Mouse (Mus musculus) spleen, adult 2 months (tissue): ENCODE data around the gene Castor1. TPM values are rescaled to one million over a fixed set of nuclear protein-coding genes. Genes with fewer than 3 reads are reported as not detected.

Experiments used
- DNase-seq, 2 experiments: peaks; one replicate each; pipeline versions ENCODE4 v3.0.0 to v3.0.0-alpha.2; 2012 to 2021; ENCODE audit warnings: low spot score in 2 of 2, low read depth in 1 of 2
- H3K27ac ChIP-seq: fragments of 200-500 bp; 2 replicates; pipeline ENCODE4 v1.5.1; 2012; ENCODE audit warnings: low read length, inconsistent platforms; ENCODE audit not compliant: insufficient read depth
- H3K27me3 ChIP-seq: fragments of 200-500 bp; 2 replicates; pipeline ENCODE4 v1.6.1; 2012; ENCODE audit warnings: mild to moderate bottlenecking, moderate library complexity, low read length, inconsistent platforms; ENCODE audit not compliant: control insufficient read depth, insufficient read depth
- H3K36me3 ChIP-seq: fragments of 200-500 bp; 2 replicates; pipeline ENCODE4 v1.6.1; 2012; ENCODE audit warnings: mild to moderate bottlenecking, low read length, inconsistent platforms; ENCODE audit not compliant: control insufficient read depth, insufficient read depth
- H3K4me1 ChIP-seq: fragments of 200-500 bp; 2 replicates; pipeline ENCODE4 v1.6.1; 2011; ENCODE audit warnings: inconsistent platforms; ENCODE audit not compliant: control insufficient read depth, insufficient read depth, insufficient read length
- H3K4me3 ChIP-seq: fragments of 200-500 bp; 2 replicates; pipeline ENCODE4 v1.5.1; 2011; ENCODE audit warnings: mild to moderate bottlenecking, inconsistent platforms; ENCODE audit not compliant: insufficient read depth, insufficient read length; ENCODE audit errors: extremely low read depth
- CTCF ChIP-seq: fragments of 200-500 bp; IDR thresholded peaks from 2 replicates; pipeline ENCODE4 v1.5.1; 2011; ENCODE audit warnings: mild to moderate bottlenecking, inconsistent platforms; ENCODE audit not compliant: insufficient read depth, insufficient read length, insufficient replicate concordance; ENCODE audit errors: extremely low read depth
- POLR2A ChIP-seq: fragments of 200-500 bp; IDR thresholded peaks from 2 replicates; pipeline ENCODE4 v1.6.1; 2011; ENCODE audit warnings: low read depth, low read length, inconsistent platforms
- WGBS: fragments of 180-500 bp; shearing (Covaris S2); methylation state at CpG from one replicate; pipeline ENCODE4 v1.1.7; 2018; 5-methylcytosine and 5-hydroxymethylcytosine counted together
- polyA plus RNA-seq: library from polyadenylated mRNA; depleted of rRNA; stranded (reverse); fragments of >200 nt; gene quantifications from 2 replicates; pipeline ENCODE4 v1.2.3, GENCODE M21; 2012

Castor1 gene
- polyA plus RNA-seq, 1 experiment: 9.9 TPM

DNA sequence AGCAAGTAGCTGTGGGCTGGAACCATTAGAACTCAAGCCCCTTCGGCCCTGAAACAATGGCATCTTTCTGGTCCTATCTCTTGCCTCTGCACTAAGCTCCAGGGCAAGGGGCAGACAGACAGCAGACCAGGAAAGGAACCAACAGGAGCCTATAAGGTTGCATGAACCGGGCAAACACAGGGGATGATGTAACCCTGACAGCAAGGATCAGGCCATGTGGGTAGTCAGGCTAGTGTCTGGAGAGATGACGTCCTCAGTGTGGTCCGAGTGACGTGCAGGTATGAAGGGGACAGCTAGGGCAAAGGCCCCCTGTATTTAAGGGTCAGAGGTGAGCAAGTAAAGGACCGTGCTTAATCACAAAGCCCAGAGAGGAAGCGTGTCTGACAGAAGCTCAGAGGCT lies 32.3 kb downstream of the Castor1 start:
- Histone ChIP-seq H3K27ac (no peak overlapping the region), H3K4me1 (peaks cover 16% of the 10 kb centered on the region; the same call in 1 of the 2 replicates), H3K27me3 (no peaks in the 10 kb centered on the region), H3K4me3 (no peak overlapping the region), H3K36me3 (no peaks in the 10 kb centered on the region)
- 79% methylated on average over 7 of the region's 7 CpGs for WGBS
- DNase-seq: no peak
- no peak for TF ChIP-seq POLR2A
- TF ChIP-seq CTCF: no peak

DNA sequence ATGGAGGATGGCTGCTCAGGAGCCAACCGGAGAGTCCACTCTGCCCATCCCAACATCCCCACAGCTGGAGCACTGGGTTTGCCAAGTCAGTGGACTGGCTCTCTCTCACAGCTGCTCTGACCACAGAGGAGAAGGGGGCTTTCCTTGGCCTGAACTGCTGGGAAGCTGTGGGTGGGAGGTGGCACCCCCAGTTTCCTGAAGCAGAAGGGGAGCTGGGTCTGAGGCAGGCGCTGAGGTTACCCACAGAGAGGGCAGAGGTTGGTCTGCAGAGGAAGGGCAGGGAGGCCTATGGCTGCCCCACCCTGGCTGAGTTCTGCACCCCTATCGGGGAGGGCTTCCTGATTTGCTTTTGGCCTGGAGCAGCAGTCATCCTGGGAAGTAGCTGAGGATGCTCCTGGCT lies 33.4 kb downstream of the Castor1 start:
- TF ChIP-seq CTCF (no peak), POLR2A (no peak)
- 13% methylated on average over 3 of the region's 3 CpGs for WGBS
- Histone ChIP-seq H3K27ac (no peak overlapping the region), H3K36me3 (no peaks in the 10 kb centered on the region), H3K4me3 (no peak overlapping the region), H3K4me1 (peaks cover 16% of the 10 kb centered on the region; the same call in 1 of the 2 replicates), H3K27me3 (no peaks in the 10 kb centered on the region)
- DNase-seq: no peak

DNA sequence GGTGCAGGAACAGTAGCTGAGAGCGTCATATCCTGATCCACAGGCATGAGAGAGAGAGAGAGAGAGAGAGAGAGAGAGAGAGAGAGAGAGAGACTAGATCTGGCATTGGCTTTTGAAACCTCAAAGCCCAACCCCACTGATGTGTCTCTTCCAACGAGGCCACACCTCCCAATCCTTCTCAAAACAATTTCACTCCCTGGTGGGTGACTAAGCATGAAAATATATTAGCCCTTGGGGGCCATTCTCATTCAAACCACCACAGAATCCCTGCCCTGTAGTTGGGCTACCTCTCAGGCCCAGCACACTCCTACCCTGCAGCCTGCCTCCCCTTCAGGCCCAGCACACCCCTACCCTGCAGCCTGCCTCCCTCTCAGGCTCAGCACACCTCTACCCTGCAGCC lies 34.9 kb downstream of the Castor1 start:
- Histone ChIP-seq H3K4me3 (no peak overlapping the region), H3K27me3 (no peaks in the 10 kb centered on the region), H3K4me1 (peaks cover 11% of the 10 kb centered on the region; the same call in 1 of the 2 replicates), H3K36me3 (no peaks in the 10 kb centered on the region), H3K27ac (no peak overlapping the region)
- WGBS: 84% methylated on average over 2 of the region's 2 CpGs
- DNase-seq: no peak
- no peak for TF ChIP-seq POLR2A
- no peak for TF ChIP-seq CTCF

DNA sequence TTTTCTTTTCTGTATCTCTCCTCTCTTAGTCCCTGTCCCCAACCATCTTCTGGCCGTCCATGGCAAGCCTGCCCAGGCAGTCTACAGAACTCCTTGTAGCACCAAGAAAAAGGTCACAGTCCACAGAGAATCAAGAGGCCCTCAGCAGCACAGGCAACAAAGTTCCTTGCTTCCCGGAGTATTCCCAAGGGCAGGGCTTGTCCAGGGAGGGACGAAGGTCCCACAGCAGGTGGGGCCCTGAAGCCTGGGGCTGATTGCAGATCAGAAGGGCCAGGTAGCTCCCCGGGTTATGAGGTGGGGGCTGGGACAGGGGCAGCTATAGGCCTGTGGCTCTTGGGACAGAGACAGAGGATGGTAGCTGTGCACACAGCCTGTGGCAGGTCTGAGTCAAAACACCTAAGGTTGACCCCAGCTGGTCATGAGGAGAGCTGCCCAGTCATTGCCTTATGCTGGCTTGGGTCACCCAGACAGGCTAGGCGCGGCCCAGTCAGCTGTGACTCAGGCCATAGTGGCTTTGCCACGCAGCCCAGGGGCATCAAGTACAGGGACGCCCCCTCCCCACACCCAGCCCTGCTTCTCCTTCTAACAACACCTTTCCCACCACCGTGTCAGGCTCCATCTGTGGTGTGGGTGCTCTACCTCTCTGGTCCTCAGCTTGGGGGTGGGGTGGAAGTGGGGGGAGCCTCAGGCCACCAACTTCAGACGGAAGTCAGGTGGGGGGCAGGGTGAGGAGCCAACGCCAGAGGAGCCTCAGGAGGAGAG lies 39.0 kb downstream of the Castor1 start, which contains the start of gene Lif:
Lif (plus strand) TSS at position 712 of the 762 bp plus-strand sequence.
- TF ChIP-seq POLR2A: no peak
- no peak within 1 kb of the TSS for H3K27ac ChIP-seq
- WGBS: 76% methylated on average over 11 of the region's 11 CpGs
- no peaks in the 10 kb centered on the region for H3K36me3 ChIP-seq
- no peak for DNase-seq
- H3K27me3 ChIP-seq: no peaks in the 10 kb centered on the region
- no peak within 1 kb of the TSS for H3K4me3 ChIP-seq
- H3K4me1 ChIP-seq: peaks cover 13% of the 10 kb centered on the region; the same call in 1 of the 2 replicates

DNA sequence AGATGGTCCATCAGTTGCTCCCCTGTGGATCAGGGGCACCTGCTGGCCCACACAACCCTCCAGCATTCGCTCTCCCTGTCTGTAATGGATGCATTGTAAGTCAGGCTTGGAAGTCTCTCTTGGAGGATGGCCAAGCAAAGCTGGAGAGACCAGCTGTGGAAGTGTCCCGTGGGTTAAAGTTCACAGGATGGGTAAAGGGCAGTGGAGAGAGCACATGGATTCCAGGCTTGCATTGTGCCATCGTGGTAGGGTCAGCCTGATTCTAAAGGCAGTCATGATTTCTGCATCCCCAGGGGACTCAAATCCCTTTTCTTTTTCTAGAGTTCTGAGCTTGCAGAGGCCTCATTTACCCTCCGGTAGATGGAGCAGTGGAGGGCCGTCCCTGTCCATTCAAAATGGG lies 39.7 kb downstream of the Castor1 start:
- DNase-seq: no peak
- TF ChIP-seq POLR2A: no peak
- TF ChIP-seq CTCF: no peak
- Histone ChIP-seq H3K27ac (no peak overlapping the region), H3K27me3 (no peaks in the 10 kb centered on the region), H3K4me3 (no peak overlapping the region), H3K4me1 (peaks cover 13% of the 10 kb centered on the region; the same call in 1 of the 2 replicates), H3K36me3 (no peaks in the 10 kb centered on the region)
- WGBS: 71% methylated on average over 5 of the region's 5 CpGs

DNA sequence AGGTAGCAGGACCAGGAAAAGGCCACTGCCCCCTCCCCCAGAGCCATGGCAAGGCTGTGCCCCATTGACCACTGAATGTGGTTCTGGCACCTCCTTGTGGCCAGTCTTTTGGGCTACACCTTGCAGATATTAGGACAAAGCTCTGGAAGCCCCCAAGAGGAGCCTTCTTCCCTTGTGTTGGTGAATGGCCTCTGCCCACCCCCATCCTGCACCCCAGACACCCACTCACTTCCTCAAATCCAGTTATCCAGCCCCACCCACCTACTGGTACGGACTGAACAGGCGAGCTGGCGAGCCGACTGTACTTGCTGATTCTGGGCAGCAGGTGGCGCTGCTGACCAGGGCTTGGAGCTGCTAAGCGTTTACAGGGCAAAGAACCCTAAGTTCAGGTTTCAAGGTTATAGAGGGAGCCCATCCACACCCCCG lies 40.6 kb downstream of the Castor1 start:
- Histone ChIP-seq H3K27ac (no peak overlapping the region), H3K36me3 (no peaks in the 10 kb centered on the region), H3K4me1 (peaks cover 13% of the 10 kb centered on the region; the same call in 1 of the 2 replicates), H3K4me3 (no peak overlapping the region), H3K27me3 (no peaks in the 10 kb centered on the region)
- DNase-seq: peak; percentile 61 to 82
- 2% methylated on average over 7 of the region's 7 CpGs for WGBS
- TF ChIP-seq CTCF: peak; percentile 99
- no peak for TF ChIP-seq POLR2A

DNA sequence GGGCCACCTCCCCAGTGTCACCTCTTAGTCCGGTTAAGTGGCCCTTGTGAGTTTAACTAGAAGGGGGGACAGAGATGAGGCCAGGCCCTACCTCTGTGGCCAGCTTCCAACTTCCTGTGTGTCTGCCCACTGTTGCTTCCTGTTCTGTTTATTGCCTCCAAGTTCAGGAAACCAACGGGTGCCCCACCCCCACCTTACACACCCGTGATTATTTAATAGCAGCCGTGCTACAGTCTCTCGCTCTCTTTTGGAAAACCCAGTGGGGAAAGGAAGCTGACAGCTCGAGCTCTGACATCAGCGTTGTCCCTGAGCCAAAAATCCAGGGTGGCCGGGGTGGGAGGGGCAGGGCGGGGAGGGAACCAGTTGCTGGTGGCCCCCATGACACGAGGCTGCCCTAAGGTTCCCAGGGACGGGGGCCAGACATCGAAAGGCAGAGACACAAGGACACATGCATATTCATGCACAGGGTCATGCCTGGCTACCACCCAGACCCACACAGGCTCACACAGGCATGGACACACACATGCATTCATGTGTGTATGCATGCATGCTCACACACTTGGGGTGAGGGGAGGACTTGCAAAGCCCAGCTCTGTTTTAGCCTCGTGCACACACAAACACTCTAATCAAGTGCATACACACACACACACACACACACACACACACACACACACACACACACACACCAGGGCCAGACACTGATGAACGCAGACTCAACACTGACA lies 42.6 kb downstream of the Castor1 start:
- Histone ChIP-seq H3K27me3 (no peaks in the 10 kb centered on the region), H3K4me3 (no peak overlapping the region), H3K4me1 (peaks cover 14% of the 10 kb centered on the region; the same call in 1 of the 2 replicates), H3K27ac (no peak overlapping the region), H3K36me3 (no peaks in the 10 kb centered on the region)
- DNase-seq: no peak
- TF ChIP-seq POLR2A (no peak), CTCF (no peak)
- 8% methylated on average over 14 of the region's 14 CpGs for WGBS
